Mouse (Mus musculus) embryonic facial prominence, embryonic 10.5 days (tissue): ENCODE results near the gene Fcgrt. TPM values are rescaled to one million over a fixed set of nuclear protein-coding genes. Genes with fewer than 3 reads are reported as not detected.
A peak's percentile ranks its signal among the peaks of the same experiment; 100 is the strongest.

Source experiments
- DNase-seq: peaks from one replicate; pipeline ENCODE4 v3.0.0-alpha.2; 2017; ENCODE audit warnings: low spot score
- H3K27ac ChIP-seq: fragments of 300-500 bp; sonication (generic); replicated peaks from 2 replicates; pipeline ENCODE4 v1.5.1; 2016; ENCODE audit warnings: mild to moderate bottlenecking
- H3K27me3 ChIP-seq: fragments of 300-500 bp; sonication (generic); replicated peaks from 2 replicates; pipeline ENCODE4 v1.6.1; 2016; ENCODE audit warnings: low read depth, mild to moderate bottlenecking; ENCODE audit not compliant: poor library complexity, severe bottlenecking
- H3K36me3 ChIP-seq: fragments of 300-500 bp; sonication (generic); replicated peaks from 2 replicates; pipeline ENCODE4 v1.6.1; 2016; ENCODE audit warnings: mild to moderate bottlenecking, moderate library complexity
- H3K4me1 ChIP-seq: fragments of 300-500 bp; sonication (generic); 2 replicates; pipeline ENCODE4 v1.6.1; 2016
- H3K4me3 ChIP-seq: fragments of 300-500 bp; sonication (generic); 2 replicates; pipeline ENCODE4 v1.5.1; 2016; ENCODE audit warnings: mild to moderate bottlenecking, moderate library complexity
- H3K9me3 ChIP-seq: fragments of 300-500 bp; sonication (generic); 2 replicates; pipeline ENCODE4 v1.6.1; 2016; ENCODE audit warnings: mild to moderate bottlenecking
- WGBS: fragments of 180-500 bp; shearing (Covaris S2); methylation state at CpG from one replicate; pipeline ENCODE4 v1.1.7; 2016; 5-methylcytosine and 5-hydroxymethylcytosine counted together
- polyA plus RNA-seq: library from polyadenylated mRNA; unstranded; fragments of >200 nt; fragmentation: Nextera tagmentation; extraction: Ambion mirVana; gene quantifications from 2 replicates; pipeline ENCODE4 v1.2.1, GENCODE M21; 2016

The Fcgrt gene
- polyA plus RNA-seq, 1 experiment from 2014 or later: 6.0 TPM

- H3K4me1 ChIP-seq: peaks cover 46% of the 10 kb centered on the region
- H3K27me3 ChIP-seq: no peaks in the 10 kb centered on the region
- no peak for DNase-seq
- H3K27ac ChIP-seq: no peak overlapping the region
- H3K9me3 ChIP-seq: no peaks in the 10 kb centered on the region
- 80% methylated on average over 13 of the region's 13 CpGs for WGBS
- peak overlapping the region; percentile 76 for H3K4me3 ChIP-seq
- H3K36me3 ChIP-seq: peaks cover 46% of the 10 kb centered on the region
Observed at GRCm38 (mm10) chr7:45090251-45090977, 13.2 kb downstream of the Fcgrt start.

- Histone ChIP-seq H3K4me1 (peaks cover 29% of the 10 kb centered on the region), H3K4me3 (no peak overlapping the region), H3K9me3 (no peaks in the 10 kb centered on the region), H3K27ac (no peak overlapping the region), H3K36me3 (peaks cover 63% of the 10 kb centered on the region), H3K27me3 (no peaks in the 10 kb centered on the region)
- DNase-seq: no peak
- 92% methylated on average over 17 of the region's 17 CpGs for WGBS
Observed at GRCm38 (mm10) chr7:45088597-45088996, 15.1 kb downstream of the Fcgrt start.

GRCm38 (mm10) chr7:45086084-45086483 is 17.6 kb downstream of the Fcgrt start:
- no peaks in the 10 kb centered on the region for H3K27me3 ChIP-seq
- H3K27ac ChIP-seq: no peak overlapping the region
- DNase-seq: no peak
- WGBS: 77% methylated on average over 4 of the region's 4 CpGs
- H3K4me3 ChIP-seq: no peak overlapping the region
- no peaks in the 10 kb centered on the region for H3K9me3 ChIP-seq
- H3K36me3 ChIP-seq: peaks cover 82% of the 10 kb centered on the region
- peaks cover 20% of the 10 kb centered on the region for H3K4me1 ChIP-seq

- 84% methylated on average over 22 of the region's 22 CpGs for WGBS
- 0 out of 2 replicates have a peak overlapping the region, but pooled peaks have one; percentile 10 for H3K27ac ChIP-seq
- H3K9me3 ChIP-seq: no peaks in the 10 kb centered on the region
- H3K4me1 ChIP-seq: peaks cover 11% of the 10 kb centered on the region
- H3K36me3 ChIP-seq: peaks cover 66% of the 10 kb centered on the region
- no peak overlapping the region for H3K4me3 ChIP-seq
- no peaks in the 10 kb centered on the region for H3K27me3 ChIP-seq
- no peak for DNase-seq
Observed at GRCm38 (mm10) chr7:45083300-45083890, 20.3 kb downstream of the Fcgrt start.

GRCm38 (mm10) chr7:45082401-45083299 is 21.0 kb downstream of the Fcgrt start:
- Histone ChIP-seq H3K4me3 (no peak overlapping the region), H3K4me1 (peaks cover 11% of the 10 kb centered on the region), H3K36me3 (peaks cover 63% of the 10 kb centered on the region), H3K27ac (0 out of 2 replicates have a peak overlapping the region, but pooled peaks have one; percentile 36), H3K27me3 (no peaks in the 10 kb centered on the region), H3K9me3 (no peaks in the 10 kb centered on the region)
- DNase-seq: no peak
- 74% methylated on average over 25 of the region's 25 CpGs for WGBS

- Histone ChIP-seq H3K27me3 (no peaks in the 10 kb centered on the region), H3K9me3 (no peaks in the 10 kb centered on the region), H3K4me3 (no peak overlapping the region), H3K36me3 (peaks cover 63% of the 10 kb centered on the region), H3K4me1 (peaks cover 11% of the 10 kb centered on the region), H3K27ac (no peak overlapping the region)
- no peak for DNase-seq
- 41% methylated on average over 5 of the region's 5 CpGs for WGBS
Observed at GRCm38 (mm10) chr7:45081016-45081415, 22.6 kb downstream of the Fcgrt start.

GRCm38 (mm10) chr7:45079856-45080255 is 23.8 kb downstream of the Fcgrt start:
- WGBS: 2% methylated on average over 10 of the region's 10 CpGs
- H3K9me3 ChIP-seq: no peaks in the 10 kb centered on the region
- H3K27ac ChIP-seq: no peak overlapping the region
- peaks cover 11% of the 10 kb centered on the region for H3K4me1 ChIP-seq
- H3K4me3 ChIP-seq: no peak overlapping the region
- no peaks in the 10 kb centered on the region for H3K27me3 ChIP-seq
- H3K36me3 ChIP-seq: peaks cover 63% of the 10 kb centered on the region
- DNase-seq: peak; percentile 91

- Histone ChIP-seq H3K4me1 (peaks cover 11% of the 10 kb centered on the region), H3K27ac (no peak overlapping the region), H3K9me3 (no peaks in the 10 kb centered on the region), H3K4me3 (0 out of 2 replicates have a peak overlapping the region, but pooled peaks have one; percentile 3), H3K36me3 (peaks cover 64% of the 10 kb centered on the region), H3K27me3 (no peaks in the 10 kb centered on the region)
- 40% methylated on average over 9 of the region's 9 CpGs for WGBS
- DNase-seq: peak; percentile 78
Observed at GRCm38 (mm10) chr7:45078513-45078912, 25.1 kb downstream of the Fcgrt start.

GRCm38 (mm10) chr7:45077829-45078228 is 25.8 kb downstream of the Fcgrt start:
- peaks cover 61% of the 10 kb centered on the region for H3K36me3 ChIP-seq
- H3K27ac ChIP-seq: no peak overlapping the region
- WGBS: 93% methylated on average over 2 of the region's 2 CpGs
- H3K4me3 ChIP-seq: no peak overlapping the region
- H3K9me3 ChIP-seq: no peaks in the 10 kb centered on the region
- no peaks in the 10 kb centered on the region for H3K27me3 ChIP-seq
- DNase-seq: no peak
- H3K4me1 ChIP-seq: peaks cover 9% of the 10 kb centered on the region

GRCm38 (mm10) chr7:45077322-45077721 is 26.3 kb downstream of the Fcgrt start:
- DNase-seq: no peak
- Histone ChIP-seq H3K9me3 (no peaks in the 10 kb centered on the region), H3K27me3 (no peaks in the 10 kb centered on the region), H3K27ac (no peak overlapping the region), H3K4me1 (peaks cover 4% of the 10 kb centered on the region), H3K4me3 (no peak overlapping the region), H3K36me3 (peaks cover 56% of the 10 kb centered on the region)
- WGBS: 89% methylated on average over 14 of the region's 14 CpGs

- H3K27ac ChIP-seq: no peak overlapping the region
- DNase-seq: no peak
- peaks cover 50% of the 10 kb centered on the region for H3K36me3 ChIP-seq
- H3K9me3 ChIP-seq: no peaks in the 10 kb centered on the region
- 91% methylated on average over 30 of the region's 30 CpGs for WGBS
- H3K4me3 ChIP-seq: no peak overlapping the region
- no peaks in the 10 kb centered on the region for H3K27me3 ChIP-seq
- H3K4me1 ChIP-seq: peaks cover 3% of the 10 kb centered on the region; the same call in 1 of the 2 replicates
Observed at GRCm38 (mm10) chr7:45076501-45076900, 27.1 kb downstream of the Fcgrt start.

- 90% methylated on average over 4 of the region's 4 CpGs for WGBS
- Histone ChIP-seq H3K4me1 (peaks cover 3% of the 10 kb centered on the region; the same call in 1 of the 2 replicates), H3K36me3 (peaks cover 50% of the 10 kb centered on the region), H3K27ac (no peak overlapping the region), H3K4me3 (no peak overlapping the region), H3K27me3 (no peaks in the 10 kb centered on the region), H3K9me3 (no peaks in the 10 kb centered on the region)
- DNase-seq: no peak
Observed at GRCm38 (mm10) chr7:45075405-45075804, 28.2 kb downstream of the Fcgrt start.
